Mouse (Mus musculus) kidney, adult 2 months (tissue): ENCODE measurements around the gene Tln2. TPM values are rescaled to one million over a fixed set of nuclear protein-coding genes. Genes with fewer than 3 reads are reported as not detected.

Experiments used
- DNase-seq: peaks from one replicate; pipeline ENCODE4 v3.0.0; 2021
- H3K27ac ChIP-seq: fragments of 200-500 bp; 2 replicates; pipeline ENCODE4 v1.5.1; 2012; ENCODE audit warnings: low read depth, low read length, control low read depth, inconsistent platforms; ENCODE audit not compliant: insufficient read depth
- H3K27me3 ChIP-seq: fragments of 200-500 bp; replicated peaks from 2 replicates; pipeline ENCODE4 v1.6.1; 2012; ENCODE audit warnings: mild to moderate bottlenecking, moderate library complexity, low read length, inconsistent platforms; ENCODE audit not compliant: control insufficient read depth, insufficient read depth
- H3K36me3 ChIP-seq: fragments of 200-500 bp; 2 replicates; pipeline ENCODE4 v1.6.1; 2012; ENCODE audit warnings: mild to moderate bottlenecking, moderate library complexity, low read length, inconsistent platforms; ENCODE audit not compliant: control insufficient read depth, insufficient read depth
- H3K4me1 ChIP-seq: fragments of 200-500 bp; 2 replicates; pipeline ENCODE4 v1.6.1; 2011; ENCODE audit warnings: low read length; ENCODE audit not compliant: control insufficient read depth, insufficient read depth
- H3K4me3 ChIP-seq: fragments of 200-500 bp; 2 replicates; pipeline ENCODE4 v1.5.1; 2011; ENCODE audit warnings: mild to moderate bottlenecking, low read depth, low read length, control low read depth; ENCODE audit not compliant: insufficient read depth
- CTCF ChIP-seq: fragments of 200-500 bp; conservative IDR thresholded peaks from 2 replicates; pipeline ENCODE4 v1.5.1; 2011; ENCODE audit warnings: low read depth, mild to moderate bottlenecking, control low read depth, low read length, moderate library complexity, mixed read lengths; ENCODE audit not compliant: insufficient read depth, insufficient read length
- POLR2A ChIP-seq: fragments of 200-500 bp; IDR thresholded peaks from one replicate; pipeline ENCODE4 v1.6.1; 2011; ENCODE audit warnings: low read depth, low read length, control low read depth
- WGBS: fragments of 180-500 bp; shearing (Covaris S2); methylation state at CpG from one replicate; pipeline ENCODE4 v1.1.7; 2018; 5-methylcytosine and 5-hydroxymethylcytosine counted together
- polyA plus RNA-seq: library from polyadenylated mRNA; depleted of rRNA; stranded (reverse); fragments of >200 nt; gene quantifications from 2 replicates; pipeline ENCODE4 v1.2.3, GENCODE M21; 2012

Tln2 gene
- polyA plus RNA-seq, 1 experiment = 113 TPM

GRCm38 (mm10) chr9:67481851-67482250, 77.7 kb downstream of the Tln2 start:
- Histone ChIP-seq H3K27me3 (no peaks in the 10 kb centered on the region), H3K4me3 (no peak overlapping the region), H3K4me1 (no peaks in the 10 kb centered on the region; the same call in 1 of the 2 replicates), H3K36me3 (no peaks in the 10 kb centered on the region), H3K27ac (no peak overlapping the region)
- TF ChIP-seq CTCF (no peak), POLR2A (no peak)
- WGBS = 72% methylated on average over 1 of the region's 1 CpGs
- DNase-seq = no peak

GRCm38 (mm10) chr9:67477445-67477844, 82.1 kb downstream of the Tln2 start:
- H3K4me1 ChIP-seq = no peaks in the 10 kb centered on the region; the same call in 1 of the 2 replicates
- H3K27ac ChIP-seq = no peak overlapping the region
- H3K4me3 ChIP-seq = no peak overlapping the region
- H3K27me3 ChIP-seq = no peaks in the 10 kb centered on the region
- peak; percentile 48 for DNase-seq
- H3K36me3 ChIP-seq = no peaks in the 10 kb centered on the region
- WGBS = 44% methylated on average over 3 of the region's 3 CpGs
- TF ChIP-seq CTCF (no peak), POLR2A (no peak)

GRCm38 (mm10) chr9:67476184-67476583, 83.3 kb downstream of the Tln2 start:
- TF ChIP-seq CTCF (no peak), POLR2A (no peak)
- DNase-seq = peak; percentile 71
- Histone ChIP-seq H3K4me1 (no peaks in the 10 kb centered on the region; the same call in 1 of the 2 replicates), H3K27me3 (no peaks in the 10 kb centered on the region), H3K4me3 (no peak overlapping the region), H3K36me3 (no peaks in the 10 kb centered on the region), H3K27ac (no peak overlapping the region)
- 56% methylated on average over 5 of the region's 5 CpGs for WGBS

- no peak overlapping the region for H3K4me3 ChIP-seq
- no peak for DNase-seq
- H3K27ac ChIP-seq = no peak overlapping the region
- TF ChIP-seq CTCF = no peak
- no peak for TF ChIP-seq POLR2A
- no peaks in the 10 kb centered on the region for H3K27me3 ChIP-seq
- H3K36me3 ChIP-seq = no peaks in the 10 kb centered on the region
- 71% methylated on average over 11 of the region's 11 CpGs for WGBS
- H3K4me1 ChIP-seq = no peaks in the 10 kb centered on the region
These were observed 95.9 kb downstream of the Tln2 start for GRCm38 (mm10) chr9:67463440-67464122.

- WGBS = 48% methylated on average over 2 of the region's 2 CpGs
- Histone ChIP-seq H3K27me3 (no peaks in the 10 kb centered on the region), H3K27ac (no peak overlapping the region), H3K4me3 (no peak overlapping the region), H3K36me3 (no peaks in the 10 kb centered on the region), H3K4me1 (peaks cover 15% of the 10 kb centered on the region)
- TF ChIP-seq CTCF = no peak
- no peak for DNase-seq
These were observed 118.0 kb downstream of the Tln2 start for GRCm38 (mm10) chr9:67441484-67441883.

GRCm38 (mm10) chr9:67437511-67437910, 122.0 kb downstream of the Tln2 start:
- Histone ChIP-seq H3K36me3 (no peaks in the 10 kb centered on the region), H3K4me3 (no peak overlapping the region), H3K27me3 (no peaks in the 10 kb centered on the region), H3K27ac (peak overlapping the region; percentile 39; the same call in 1 of the 2 replicates), H3K4me1 (peaks cover 27% of the 10 kb centered on the region)
- TF ChIP-seq CTCF (no peak), POLR2A (no peak)
- 85% methylated on average over 1 of the region's 1 CpGs for whole genome bisulfite sequencing
- peak; percentile 74 for DNase-seq

- DNase-seq = peak; percentile 81
- 36% methylated on average over 10 of the region's 10 CpGs for WGBS
- no peaks in the 10 kb centered on the region for H3K27me3 ChIP-seq
- TF ChIP-seq POLR2A (no peak), CTCF (no peak)
- peaks cover 27% of the 10 kb centered on the region for H3K4me1 ChIP-seq
- H3K27ac ChIP-seq = peak overlapping the region; percentile 47; the same call in 1 of the 2 replicates
- no peaks in the 10 kb centered on the region for H3K36me3 ChIP-seq
- H3K4me3 ChIP-seq = no peak overlapping the region
These were observed 124.0 kb downstream of the Tln2 start for GRCm38 (mm10) chr9:67435333-67436154.
